8 mouse cellular contexts compared by ENCODE assay signal in genomic region chr7:80215398-80215797, GRCm38 (mm10). TPM values are rescaled to one million over a fixed set of nuclear protein-coding genes. Genes with fewer than 3 reads are reported as not detected.
A peak's percentile ranks its signal among the peaks of the same experiment; 100 is the strongest.
DNase-seq lines count a peak whose midpoint lies in the region; ATAC-seq and TF ChIP-seq lines count a peak whose summit lies in the region.

No protein-coding gene starts in this region.

- peak; percentile 78 for DNase-seq in MEL (ENCODE audit: low read depth, low spot score)
- DNase-seq in cerebellum, adult 11 months: peak; percentile 72
- peak; percentile 78 to 86 for DNase-seq in heart, postnatal 10 days
- peak; percentile 83 for DNase-seq in layer of hippocampus, adult 11-12 months (ENCODE audit: low spot score)
- DNase-seq in lung, adult 2 months: peak; percentile 78
- peak; percentile 73 to 90 for DNase-seq in thymus, postnatal 10 days (ENCODE audit: low spot score in 2 of 2)

- TF ChIP-seq EP300 in MEL (IDR thresholded peaks at IDR 0.05; ENCODE audit: low read depth in 1 of 2, low read length in 2 of 2): no peak

- no peak overlapping the region for H3K4me2 ChIP-seq in forebrain, embryonic 13.5 days

- WGBS in forebrain, embryonic 13.5 days: 11% methylated on average over 4 of the region's 4 CpGs
- WGBS in lung, adult 2 months: 21% methylated on average over 4 of the region's 4 CpGs
- 34% methylated on average over 4 of the region's 4 CpGs for WGBS in olfactory bulb, adult 2 months

- H3K9ac ChIP-seq in MEL (ENCODE audit: control insufficient read depth, low read depth, low read length, poor library complexity, severe bottlenecking): no peak overlapping the region
- peak overlapping the region; percentile 45 for H3K9ac ChIP-seq in forebrain, embryonic 13.5 days

- TF ChIP-seq CTCF in MEL (IDR thresholded peaks at IDR 0.05 in 2 of 3, conservative IDR thresholded peaks at IDR 0.05 in 1 of 3; ENCODE audit: control insufficient read depth in 1 of 3, insufficient read depth in 1 of 3, low read depth in 2 of 3, low read length in 3 of 3, poor library complexity in 1 of 3, severe bottlenecking in 1 of 3): peak; percentile 77 to 92 (median 84)
- TF ChIP-seq CTCF in lung, adult 2 months (IDR thresholded peaks at IDR 0.05; ENCODE audit: insufficient read depth, low read length): peak; percentile 88
- peak; percentile 66 for TF ChIP-seq CTCF in olfactory bulb, adult 2 months (IDR thresholded peaks at IDR 0.05; ENCODE audit: insufficient read depth, low read depth, low read length)

- no peaks in the 10 kb centered on the region for H3K27me3 ChIP-seq in MEL (ENCODE audit: control insufficient read depth in 1 of 2, insufficient read depth in 2 of 2, low read length in 2 of 2)
- H3K27me3 ChIP-seq in forebrain, embryonic 13.5 days: no peaks in the 10 kb centered on the region

- H3K27ac ChIP-seq in MEL (ENCODE audit: control insufficient read depth, low read depth, low read length): no peak overlapping the region
- H3K27ac ChIP-seq in forebrain, embryonic 13.5 days: peak overlapping the region; percentile 82
- no peak overlapping the region for H3K27ac ChIP-seq in olfactory bulb, adult 2 months (ENCODE audit: insufficient read depth, low read depth, low read length)

- peak; percentile 93 for ATAC-seq in forebrain, embryonic 13.5 days

- TF ChIP-seq RAD21 in MEL (IDR thresholded peaks at IDR 0.05; ENCODE audit: low read depth, low read length): peak; percentile 65

- H3K4me3 ChIP-seq in MEL (ENCODE audit: control insufficient read depth in 1 of 2, insufficient read depth in 1 of 2, low read depth in 2 of 2, low read length in 2 of 2): no peak overlapping the region
- H3K4me3 ChIP-seq in forebrain, embryonic 13.5 days: no peak overlapping the region
- H3K4me3 ChIP-seq in lung, adult 2 months (replicated peaks; ENCODE audit: extremely low read depth, low read depth, low read length): no peak overlapping the region
- H3K4me3 ChIP-seq in olfactory bulb, adult 2 months (ENCODE audit: insufficient read depth, low read depth, low read length): no peak overlapping the region

- TF ChIP-seq POLR2A in MEL (IDR thresholded peaks at IDR 0.05; ENCODE audit: control insufficient read depth in 1 of 2, insufficient read depth in 1 of 2, low read depth in 1 of 2, low read length in 2 of 2, poor library complexity in 1 of 2): no peak
- TF ChIP-seq POLR2A in lung, adult 2 months (IDR thresholded peaks at IDR 0.05; ENCODE audit: borderline replicate concordance, extremely low read depth, low read depth, low read length): no peak
- TF ChIP-seq POLR2A in olfactory bulb, adult 2 months (IDR thresholded peaks at IDR 0.05; ENCODE audit: insufficient read depth, low read depth, low read length): no peak

- H3K79me2 ChIP-seq in MEL (ENCODE audit: control insufficient read depth, insufficient read depth, low read length, poor library complexity): peaks cover 12% of the 10 kb centered on the region

- H3K36me3 ChIP-seq in MEL (ENCODE audit: control insufficient read depth in 1 of 2, insufficient read depth in 2 of 2, low read length in 2 of 2): peaks cover 5 to 6% of the 10 kb centered on the region in 2 experiments
- H3K36me3 ChIP-seq in forebrain, embryonic 13.5 days (ENCODE audit: poor library complexity, severe bottlenecking): peaks cover 69% of the 10 kb centered on the region

- peaks cover 4 to 8% of the 10 kb centered on the region in 2 experiments for H3K4me1 ChIP-seq in MEL (ENCODE audit: control insufficient read depth in 1 of 2, insufficient read depth in 2 of 2, low read length in 2 of 2)
- H3K4me1 ChIP-seq in forebrain, embryonic 13.5 days: peaks cover 16% of the 10 kb centered on the region
- no peaks in the 10 kb centered on the region for H3K4me1 ChIP-seq in lung, adult 2 months (ENCODE audit: control insufficient read depth, insufficient read depth, low read length)
- H3K4me1 ChIP-seq in olfactory bulb, adult 2 months (ENCODE audit: control insufficient read depth, insufficient read depth, low read length): peaks cover 10% of the 10 kb centered on the region

- no peaks in the 10 kb centered on the region for H3K9me3 ChIP-seq in MEL (replicated peaks; ENCODE audit: insufficient read depth, low read length)
- H3K9me3 ChIP-seq in forebrain, embryonic 13.5 days (replicated peaks): no peaks in the 10 kb centered on the region

- intact Hi-C loops in heart, postnatal 10 days (cut with DNase I): loop anchor here (1.0 to 10.0 kb wide), 3 partner anchors 58 to 201 kb away; no protein-coding TSS in a partner anchor

TF ChIP-seq in MEL, 35 proteins besides CTCF, POLR2A, EP300 and RAD21:
- TF ChIP-seq GABPA (IDR thresholded peaks at IDR 0.05; ENCODE audit: low read depth, low read length) (no peak), ZC3H11A (IDR thresholded peaks at IDR 0.05; ENCODE audit: low read depth, low read length) (peak; percentile 74), MXI1 (IDR thresholded peaks at IDR 0.05; ENCODE audit: low read depth, low read length) (0 out of 2 replicates have a peak, but pooled peaks have one; percentile 25), SMC3 (IDR thresholded peaks at IDR 0.05; ENCODE audit: low read depth, low read length) (peak; percentile 89), SIN3A (IDR thresholded peaks at IDR 0.05; ENCODE audit: low read length) (0 out of 2 replicates have a peak, but pooled peaks have one; percentile 22)
TF ChIP-seq in MEL: peak in this region for 4.

RNA-seq across cellular contexts. Expression of gene Cib1, which starts 17.2 kb away (rescaled TPM):
- 69.3 and 84.5 TPM in 2 replicates for total RNA-seq in MEL (2012; rRNA removed)
- 100 to 1,000 TPM in 1 of 2 experiments, not detected in 1; 145 TPM for polyA plus RNA-seq in MEL (2012; ENCODE audit: insufficient read depth in 1 of 2, insufficient read length in 2 of 2, low read depth in 1 of 2, low replicate concordance in 2 of 2, missing spikeins in 1 of 2)
- polyA plus RNA-seq in forebrain, embryonic 13.5 days (2015; fragmentation: Nextera tagmentation; extraction: Ambion mirVana): 34.4 and 37.8 TPM in 2 replicates
- total RNA-seq in heart, postnatal 10 days (2021): 10 to 100 TPM; 27.8 to 28.1 TPM
- polyA plus RNA-seq in lung, adult 2 months (2012; rRNA removed): 93.8 and 94.6 TPM in 2 replicates
- not detected in 2 replicates for polyA plus RNA-seq in olfactory bulb, adult 2 months (2012; ENCODE audit: insufficient read depth, insufficient read length, low replicate concordance, missing spikeins)

RNA-seq across cellular contexts. Expression of gene Gdpgp1, which starts 17.3 kb away (rescaled TPM):
- 3.4 and 4.0 TPM in 2 replicates for total RNA-seq in MEL (2012; rRNA removed)
- polyA plus RNA-seq in MEL (2012; ENCODE audit: insufficient read depth in 1 of 2, insufficient read length in 2 of 2, low read depth in 1 of 2, low replicate concordance in 2 of 2, missing spikeins in 1 of 2): 1 to 10 TPM in 1 of 2 experiments, not detected in 1; 4.6 TPM
- 3.3 and 3.8 TPM in 2 replicates for polyA plus RNA-seq in forebrain, embryonic 13.5 days (2015; fragmentation: Nextera tagmentation; extraction: Ambion mirVana)
- total RNA-seq in heart, postnatal 10 days (2021): 1 to 10 TPM; 2.2 to 2.4 TPM
- 2.4 and 3.2 TPM in 2 replicates for polyA plus RNA-seq in lung, adult 2 months (2012; rRNA removed)
- polyA plus RNA-seq in olfactory bulb, adult 2 months (2012; ENCODE audit: insufficient read depth, insufficient read length, low replicate concordance, missing spikeins): not detected in 2 replicates

RNA-seq across cellular contexts. Expression of gene Sema4b, which starts 28.8 kb away (rescaled TPM):
- 8.4 and 10.9 TPM in 2 replicates for total RNA-seq in MEL (2012; rRNA removed)
- polyA plus RNA-seq in MEL (2012; ENCODE audit: insufficient read depth in 1 of 2, insufficient read length in 2 of 2, low read depth in 1 of 2, low replicate concordance in 2 of 2, missing spikeins in 1 of 2): 10 to 100 TPM in 1 of 2 experiments, not detected in 1; 17.3 TPM
- 20.7 and 22.3 TPM in 2 replicates for polyA plus RNA-seq in forebrain, embryonic 13.5 days (2015; fragmentation: Nextera tagmentation; extraction: Ambion mirVana)
- 10 to 100 TPM; 14.7 to 16.6 TPM for total RNA-seq in heart, postnatal 10 days (2021)
- 14.7 and 19.0 TPM in 2 replicates for polyA plus RNA-seq in lung, adult 2 months (2012; rRNA removed)
- not detected in 2 replicates for polyA plus RNA-seq in olfactory bulb, adult 2 months (2012; ENCODE audit: insufficient read depth, insufficient read length, low replicate concordance, missing spikeins)

RNA-seq across cellular contexts. Expression of gene Ttll13, which starts 30.8 kb away (rescaled TPM):
- total RNA-seq in MEL (2012; rRNA removed): 0.39 and 0.46 TPM in 2 replicates
- under 1 TPM in 1 of 2 experiments, not detected in 1; 0.40 TPM for polyA plus RNA-seq in MEL (2012; ENCODE audit: insufficient read depth in 1 of 2, insufficient read length in 2 of 2, low read depth in 1 of 2, low replicate concordance in 2 of 2, missing spikeins in 1 of 2)
- 0.97 and 1.8 TPM in 2 replicates for polyA plus RNA-seq in forebrain, embryonic 13.5 days (2015; fragmentation: Nextera tagmentation; extraction: Ambion mirVana)
- total RNA-seq in heart, postnatal 10 days (2021): under 1 TPM; 0.45 to 0.74 TPM
- 1.2 and 1.3 TPM in 2 replicates for polyA plus RNA-seq in lung, adult 2 months (2012; rRNA removed)
- not detected in 2 replicates for polyA plus RNA-seq in olfactory bulb, adult 2 months (2012; ENCODE audit: insufficient read depth, insufficient read length, low replicate concordance, missing spikeins)

RNA-seq across cellular contexts. Expression of gene Ngrn, which starts 45.6 kb away (rescaled TPM):
- total RNA-seq in MEL (2012; rRNA removed): 42.8 and 48.0 TPM in 2 replicates
- 10 to 100 TPM in 1 of 2 experiments, not detected in 1; 37.2 TPM for polyA plus RNA-seq in MEL (2012; ENCODE audit: insufficient read depth in 1 of 2, insufficient read length in 2 of 2, low read depth in 1 of 2, low replicate concordance in 2 of 2, missing spikeins in 1 of 2)
- polyA plus RNA-seq in forebrain, embryonic 13.5 days (2015; fragmentation: Nextera tagmentation; extraction: Ambion mirVana): 56.3 and 57.7 TPM in 2 replicates
- 10 to 100 TPM; 24.0 to 27.5 TPM for total RNA-seq in heart, postnatal 10 days (2021)
- 21.0 and 26.2 TPM in 2 replicates for polyA plus RNA-seq in lung, adult 2 months (2012; rRNA removed)
- polyA plus RNA-seq in olfactory bulb, adult 2 months (2012; ENCODE audit: insufficient read depth, insufficient read length, low replicate concordance, missing spikeins): not detected in 2 replicates

Comparison
In these comparisons a context has a peak if more than half of its experiments do, and no peak if none do; other contexts are left out.
1. RNA of gene Cib1, which starts 17.2 kb away (polyA plus RNA-seq): 145 TPM in MEL, 93.8 to 94.6 TPM in lung, adult 2 months and 34.4 to 37.8 TPM in forebrain, embryonic 13.5 days; not detected in olfactory bulb, adult 2 months; every median in the first group is over 10 times any median in the second.
2. Peak in every context shown above with its lines, with median percentiles within 50 percentile points of each other: DNase-seq and CTCF ChIP-seq.